Mouse (Mus musculus) embryo, embryonic 11 days (tissue): Measurements from ENCODE around the gene Ggnbp2.
A peak's percentile ranks its signal among the peaks of the same experiment; 100 is the strongest.

Experiments used
- DNase-seq: peaks from one replicate; pipeline ENCODE4 v3.0.0-alpha.2; 2015

Gene Ggnbp2

GRCm38 (mm10) chr11:84870337-84871043, at the start of gene Ggnbp2:
Ggnbp2 (minus strand) TSS chr11:84870817.
- DNase-seq: peak; percentile 94

DNA sequence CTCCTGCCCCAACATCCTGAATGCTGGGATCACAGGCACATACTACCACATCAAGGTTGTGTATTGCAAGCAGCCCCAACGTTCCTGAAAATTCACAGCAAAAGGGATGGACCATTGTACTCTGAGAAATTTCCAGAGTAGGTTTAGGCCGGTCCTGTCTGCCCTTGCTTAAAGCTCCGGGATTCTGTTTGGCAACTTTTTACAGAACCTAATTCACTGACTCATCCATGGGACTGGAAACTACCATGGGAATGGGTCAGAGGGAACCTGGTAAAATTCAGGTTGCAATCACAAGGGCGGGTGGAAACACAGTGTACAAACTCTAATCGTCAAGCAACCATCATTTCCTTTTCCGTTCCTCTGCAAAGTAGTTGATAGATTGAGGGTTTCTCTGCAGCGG, 49.3 kb upstream of the Ggnbp2 start:
- DNase-seq: no peak

- peak; percentile 54 for DNase-seq
Measured at GRCm38 (mm10) chr11:84919276-84919675, 48.7 kb upstream of the Ggnbp2 start.

GRCm38 (mm10) chr11:84918425-84918824, 47.8 kb upstream of the Ggnbp2 start:
- peak; percentile 90 for DNase-seq

GRCm38 (mm10) chr11:84916703-84917300, 46.2 kb upstream of the Ggnbp2 start:
- DNase-seq: peak; percentile 9

DNA sequence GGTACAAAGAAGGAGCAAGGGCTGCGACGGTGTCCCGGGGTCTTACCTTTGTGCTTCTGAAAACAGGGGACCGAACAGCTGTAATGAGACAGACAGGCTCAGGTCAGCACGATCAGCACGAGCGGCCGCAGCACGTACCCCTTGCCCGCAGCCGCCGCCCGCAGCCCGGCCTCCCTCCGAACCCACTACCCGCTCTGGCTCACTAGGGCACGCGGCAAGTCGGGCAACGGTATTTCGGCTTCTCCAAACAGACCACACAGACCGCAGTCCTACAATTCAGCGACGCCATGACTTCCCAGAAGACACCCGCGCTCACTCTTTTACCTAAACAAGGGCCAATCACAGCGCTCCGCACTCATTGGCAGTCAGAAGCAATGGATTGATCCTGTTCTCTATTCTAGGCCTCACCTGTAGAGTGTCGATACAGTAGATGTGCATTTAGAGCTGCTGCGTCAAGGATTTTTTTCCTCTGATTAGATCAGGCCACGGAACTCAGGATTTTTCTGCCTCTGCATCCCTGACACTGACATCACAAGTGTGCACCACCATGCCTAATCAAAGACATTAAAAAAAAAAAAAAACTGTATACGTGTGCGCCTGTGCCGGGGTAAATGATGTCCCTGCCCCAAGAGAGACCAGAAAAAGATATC, 45.6 kb upstream of the Ggnbp2 start, which contains the start of gene Znhit3:
Gene Znhit3 (minus strand): TSS at position 314 of the 650 bp plus-strand sequence.
- DNase-seq: peak; percentile 94

GRCm38 (mm10) chr11:84914673-84915072, 44.1 kb upstream of the Ggnbp2 start:
- DNase-seq: peak; percentile 7

GRCm38 (mm10) chr11:84910411-84910810, 39.8 kb upstream of the Ggnbp2 start:
- DNase-seq: no peak

GRCm38 (mm10) chr11:84908480-84908879, 37.9 kb upstream of the Ggnbp2 start:
- DNase-seq: no peak

- DNase-seq: no peak
Measured at GRCm38 (mm10) chr11:84907081-84907480, 36.5 kb upstream of the Ggnbp2 start.

DNA sequence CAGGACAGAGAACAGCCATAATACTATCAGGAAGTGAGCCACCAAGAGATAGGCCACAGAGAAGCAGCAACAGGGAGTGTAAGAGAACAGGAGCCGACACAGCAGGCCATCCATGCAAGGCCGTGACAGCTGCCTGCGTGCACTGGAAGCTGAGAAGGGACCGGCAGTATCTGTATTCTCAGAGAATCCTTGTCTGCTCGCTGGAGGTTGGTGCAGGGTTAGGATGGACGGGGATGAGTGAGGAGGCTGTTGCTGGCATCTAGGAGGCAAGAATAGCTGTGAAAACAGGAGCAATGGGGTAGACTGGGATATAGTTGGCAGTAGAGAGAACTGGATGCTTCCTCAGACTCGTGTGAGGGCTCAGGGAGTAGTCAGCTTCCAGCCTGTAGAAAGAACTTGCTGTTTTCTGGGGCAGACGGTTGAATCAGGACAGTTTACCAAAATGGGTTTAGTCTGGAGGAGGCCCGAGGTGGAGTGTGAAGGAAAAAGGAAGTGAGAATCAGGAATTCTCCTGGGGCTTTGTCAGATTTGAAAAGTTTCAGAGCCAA, 34.1 kb upstream of the Ggnbp2 start:
- no peak for DNase-seq

DNA sequence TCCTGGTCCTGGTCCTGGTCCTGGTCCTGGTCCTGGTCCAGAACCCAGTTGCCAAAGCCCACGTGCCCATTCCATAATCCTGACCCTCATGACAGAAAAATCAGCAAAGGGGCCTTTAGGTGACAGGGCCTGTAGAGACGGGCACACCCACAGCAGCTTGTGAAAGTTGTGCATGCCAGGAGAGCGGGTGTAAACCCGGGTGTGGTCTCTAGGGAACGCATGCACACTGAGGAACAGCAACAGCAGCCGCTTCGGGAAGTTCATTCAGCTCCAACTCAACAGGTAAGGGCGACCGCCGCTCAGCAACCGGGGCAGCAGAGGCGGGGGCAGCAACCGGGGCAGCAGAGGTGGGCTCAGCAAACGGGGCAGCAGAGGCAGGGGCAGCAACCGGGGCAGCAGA, 22.5 kb upstream of the Ggnbp2 start:
- DNase-seq: no peak

DNA sequence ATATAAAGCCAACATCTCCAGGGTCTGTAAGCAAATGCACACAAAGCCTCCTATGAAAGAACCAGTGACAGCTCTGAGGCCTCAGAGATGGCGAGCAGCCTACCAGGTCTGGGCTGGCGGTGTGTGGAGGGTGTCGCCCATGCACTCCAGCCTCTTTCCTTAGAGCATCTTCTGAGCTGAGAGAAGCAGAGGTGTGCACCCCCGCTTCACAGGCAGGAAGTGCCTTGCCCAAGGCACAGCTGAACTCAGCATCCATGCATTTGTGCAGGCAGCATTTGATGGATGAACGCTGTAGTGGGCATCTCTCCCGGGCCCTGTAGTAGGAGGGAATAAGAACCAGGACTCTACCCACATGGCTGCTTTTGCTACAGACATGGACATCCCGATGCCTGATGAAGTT, 21.1 kb upstream of the Ggnbp2 start:
- no peak for DNase-seq

- DNase-seq: no peak
Measured at GRCm38 (mm10) chr11:84889492-84889891, 18.9 kb upstream of the Ggnbp2 start.

DNA sequence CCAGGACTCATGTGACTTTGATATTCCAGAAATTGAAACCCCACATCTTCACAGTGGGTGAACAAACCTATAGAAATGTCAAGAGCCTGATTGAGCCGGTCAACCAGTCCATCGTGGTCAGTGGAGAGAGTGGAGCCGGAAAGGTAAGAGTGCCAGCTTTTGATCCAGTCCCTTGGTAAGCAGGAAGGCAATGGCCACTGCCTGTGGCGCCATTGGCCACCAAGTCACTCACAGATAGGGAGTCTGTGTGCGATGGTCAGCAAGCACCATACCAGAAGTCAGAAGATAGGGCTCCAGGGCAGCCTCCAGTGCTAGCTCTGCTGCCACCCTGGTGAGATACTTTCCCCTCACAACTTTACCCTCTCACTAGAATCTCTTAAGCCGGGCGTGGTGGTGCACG, 17.4 kb upstream of the Ggnbp2 start:
- no peak for DNase-seq

DNA sequence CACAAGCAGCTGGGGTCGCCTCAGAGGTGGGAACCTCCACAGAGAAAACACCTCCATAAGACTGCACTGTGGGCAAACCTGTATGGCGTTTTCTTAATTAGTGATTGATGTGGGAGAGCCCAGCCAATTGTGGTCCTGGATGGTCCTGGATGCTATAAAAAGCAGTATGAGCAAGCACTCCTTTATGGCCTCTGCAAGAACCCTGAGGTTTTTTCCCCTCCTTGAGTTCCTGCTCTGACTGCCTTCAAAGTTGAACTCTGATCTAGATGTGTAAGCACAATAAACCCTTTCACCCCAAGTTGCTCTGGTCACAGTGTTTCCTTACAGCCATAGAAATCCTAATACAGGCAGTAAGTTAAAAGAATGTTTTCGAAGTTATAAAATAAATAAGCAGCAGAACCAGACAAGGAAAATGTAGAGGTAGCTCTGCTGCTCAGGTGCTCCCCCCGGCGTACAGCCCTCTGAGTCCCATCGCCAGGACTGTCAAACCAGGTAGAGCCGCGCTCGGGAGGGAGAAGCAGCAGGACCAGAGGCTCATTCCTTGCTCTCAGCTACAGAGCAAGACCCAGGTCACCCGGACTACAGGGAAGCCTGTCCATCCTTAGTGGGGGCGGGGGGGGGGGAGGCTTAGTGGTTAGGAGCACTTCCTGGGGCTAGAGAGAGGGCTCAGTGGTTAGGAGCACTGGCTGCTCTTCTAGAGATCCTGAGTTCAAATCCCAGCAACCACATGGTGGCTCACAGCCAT, 16.3 kb upstream of the Ggnbp2 start:
- DNase-seq: no peak

- no peak for DNase-seq
Measured at GRCm38 (mm10) chr11:84886236-84886635, 15.6 kb upstream of the Ggnbp2 start.

DNA sequence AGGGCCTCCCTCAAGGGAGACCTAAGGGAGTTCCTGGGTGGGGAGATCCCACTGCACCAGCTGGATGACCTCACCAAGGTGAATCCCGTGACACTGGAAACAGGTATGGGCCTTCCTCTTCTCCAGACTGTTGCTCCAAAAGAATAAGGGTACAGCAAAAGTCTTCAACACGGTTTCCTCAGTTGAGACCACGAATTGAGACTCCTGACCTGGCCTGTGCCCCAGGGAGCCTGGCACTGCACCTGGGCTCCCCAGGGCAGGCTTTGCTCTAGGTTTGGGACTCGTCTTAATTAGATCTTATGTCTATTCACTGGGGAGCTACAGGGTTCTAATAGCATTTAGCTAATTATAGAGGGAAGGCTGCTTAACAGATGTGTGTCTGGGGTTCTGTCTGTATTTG, 14.6 kb upstream of the Ggnbp2 start:
- DNase-seq: no peak

GRCm38 (mm10) chr11:84882346-84882745, 11.7 kb upstream of the Ggnbp2 start:
- DNase-seq: no peak

DNA sequence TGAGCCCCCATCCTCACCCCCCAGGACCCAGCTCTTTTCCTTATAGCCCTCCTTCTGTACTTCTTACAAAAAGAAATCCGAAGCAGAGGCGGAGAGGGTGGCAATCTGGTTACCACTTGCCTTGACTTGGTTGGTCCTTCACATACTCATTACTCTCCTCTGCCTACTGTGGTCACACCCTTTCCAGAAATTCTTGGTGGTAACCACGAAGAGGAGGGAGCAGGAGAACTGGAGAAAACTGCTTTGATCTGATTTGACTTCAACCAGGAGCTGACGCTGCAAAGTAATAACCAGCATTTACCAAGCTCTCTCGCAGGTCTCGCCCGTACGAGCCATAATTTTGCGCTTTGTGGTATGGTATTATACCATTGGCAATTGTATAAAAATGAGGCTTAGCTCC, 10.4 kb upstream of the Ggnbp2 start:
- no peak for DNase-seq

GRCm38 (mm10) chr11:84880465-84880961, 9.9 kb upstream of the Ggnbp2 start:
- DNase-seq: peak; percentile 77

DNA sequence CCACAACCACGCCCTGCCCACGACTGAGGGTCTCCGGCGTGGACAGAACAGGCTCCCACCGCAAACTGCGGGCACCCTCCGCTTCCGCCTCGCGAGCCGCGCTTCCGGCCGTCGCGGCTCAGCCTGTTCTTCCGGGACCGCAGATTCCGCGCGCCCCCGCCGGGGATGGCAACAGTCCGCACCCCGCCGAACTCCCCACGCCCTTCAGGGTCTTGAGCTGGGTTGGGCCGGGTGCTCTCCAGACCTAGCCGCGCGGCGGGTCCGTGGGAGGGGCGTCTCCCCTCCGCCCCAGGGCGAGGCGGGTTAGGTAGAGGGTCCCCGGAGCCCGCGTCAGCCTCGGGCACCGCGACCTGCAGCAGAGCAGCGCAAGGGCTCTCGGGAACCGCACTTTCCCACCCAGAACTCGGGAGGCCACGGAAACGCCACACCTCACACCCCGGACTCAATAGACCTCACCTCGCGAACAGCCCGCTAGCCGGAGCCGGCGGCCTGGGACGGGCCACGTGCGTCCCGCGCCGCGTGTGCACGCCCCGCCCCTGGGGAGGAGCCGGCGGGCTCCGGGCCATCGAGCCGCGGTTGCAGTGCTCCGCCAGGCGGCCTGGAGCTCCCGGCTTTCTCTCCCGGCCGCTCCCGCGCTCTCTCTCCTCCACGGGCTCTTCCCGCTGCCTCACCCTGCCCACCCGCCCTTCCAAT, 9.3 kb upstream of the Ggnbp2 start, which contains the start of the genes Myo19 and Pigw:
Gene Myo19 (plus strand): TSS at position 377 of the 693 bp plus-strand sequence.
Gene Pigw (minus strand): TSS at position 514 of the 693 bp plus-strand sequence.
- DNase-seq: peak; percentile 94
